Mouse (Mus musculus): ENCODE results near the gene Fam168a.
A peak's percentile ranks its signal among the peaks of the same experiment; 100 is the strongest.

DNA sequence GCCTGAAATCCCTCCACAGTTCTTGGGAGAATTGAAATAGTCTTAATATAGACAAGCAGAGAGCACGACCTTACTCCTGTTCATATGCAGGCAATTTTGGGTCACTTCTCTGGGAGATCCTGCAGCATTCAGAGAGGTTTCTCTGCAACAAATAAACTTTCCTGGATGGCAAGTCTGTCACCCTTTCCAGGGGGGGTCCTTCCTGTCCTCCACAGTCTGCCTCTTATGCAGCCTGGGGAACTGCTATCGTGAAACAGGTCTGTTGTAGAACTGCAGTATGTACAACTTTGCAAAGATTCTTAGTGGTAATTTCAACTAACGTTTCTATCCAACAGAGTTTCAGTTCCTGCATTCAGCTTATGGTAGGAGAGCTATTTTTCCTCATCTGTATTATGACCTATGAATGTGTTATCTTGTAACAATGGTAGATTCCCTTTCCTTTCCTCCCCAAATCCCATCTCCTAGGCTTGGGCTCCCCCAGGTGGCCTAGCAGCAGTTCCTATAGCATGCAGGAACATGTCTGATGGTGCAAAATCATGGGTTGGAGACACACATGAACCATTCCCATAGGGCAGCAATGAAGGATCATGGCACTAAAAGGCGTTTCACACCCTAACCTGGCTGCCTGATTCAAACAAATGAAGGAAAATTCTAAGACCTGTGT lies 112.1 kb downstream of the Fam168a start:
- TF ChIP-seq CTCF (IDR thresholded peaks at IDR 0.05; ENCODE audit: borderline replicate concordance, insufficient read depth, low read depth, low read length) (peak; percentile 67; the same call in 1 of the 2 replicates), POLR2A (IDR thresholded peaks at IDR 0.05; ENCODE audit: borderline replicate concordance, insufficient read depth, low read length) (no peak)

Data from cerebellum, adult 2 months (tissue).